Mouse (Mus musculus) heart, postnatal 36 days (tissue): ENCODE data around the gene Ddhd1. TPM values are rescaled to one million over a fixed set of nuclear protein-coding genes. Genes with fewer than 3 reads are reported as not detected.

Source experiments
- DNase-seq, 2 experiments: peaks; one replicate each; pipeline ENCODE4 v3.0.0; 2021 to 2022
- intact Hi-C: fragments of 180-260 bp; cut with DNase I; formaldehyde crosslinking; loops from one replicate; pipeline ENCODE4 v1.15.1; 2025
- total RNA-seq, 2 experiments: library from RNA; stranded (reverse); gene quantifications; 2 replicates each; pipeline ENCODE4 v1.2.3; 2021

Gene Ddhd1
- total RNA-seq, 2 experiments from 2014 or later, result 8.6 to 9.3 TPM

- intact Hi-C loops, result no loop called here
- no peak for DNase-seq
Measured at GRCm38 (mm10) chr14:45647632-45648031, 10.3 kb downstream of the Ddhd1 start.

- intact Hi-C loops, result no loop called here
- DNase-seq, result no peak
Measured at GRCm38 (mm10) chr14:45647175-45647574, 10.8 kb downstream of the Ddhd1 start.

GRCm38 (mm10) chr14:45644786-45645185 is 13.2 kb downstream of the Ddhd1 start:
- no peak for DNase-seq
- intact Hi-C loops, result no loop called here

- intact Hi-C loops, result no loop called here
Measured at GRCm38 (mm10) chr14:45644202-45644601, 13.7 kb downstream of the Ddhd1 start.

GRCm38 (mm10) chr14:45643461-45643860 is 14.5 kb downstream of the Ddhd1 start:
- intact Hi-C loops, result no loop called here
- no peak for DNase-seq

More at GRCm38 (mm10) chr14:45644202-45644601, 13.7 kb downstream of the Ddhd1 start:
- no peak for DNase-seq

- no peak for DNase-seq
- intact Hi-C loops, result no loop called here
Measured at GRCm38 (mm10) chr14:45642795-45643194, 15.1 kb downstream of the Ddhd1 start.

GRCm38 (mm10) chr14:45642217-45642616 is 15.7 kb downstream of the Ddhd1 start:
- DNase-seq, result no peak
- intact Hi-C loops, result no loop called here

- intact Hi-C loops, result no loop called here
- no peak for DNase-seq
Measured at GRCm38 (mm10) chr14:45638717-45639116, 19.2 kb downstream of the Ddhd1 start.

GRCm38 (mm10) chr14:45635496-45635895 is 22.4 kb downstream of the Ddhd1 start:
- intact Hi-C loops, result no loop called here
- no peak for DNase-seq

GRCm38 (mm10) chr14:45632756-45633537 is 25.0 kb downstream of the Ddhd1 start:
- intact Hi-C loops, result no loop called here
- DNase-seq, result no peak

GRCm38 (mm10) chr14:45630544-45630943 is 27.4 kb downstream of the Ddhd1 start:
- intact Hi-C loops, result no loop called here
- DNase-seq, result no peak

- intact Hi-C loops, result no loop called here
Measured at GRCm38 (mm10) chr14:45629938-45630337, 28.0 kb downstream of the Ddhd1 start.

GRCm38 (mm10) chr14:45618351-45618750 is 39.6 kb downstream of the Ddhd1 start:
- DNase-seq, result no peak
- intact Hi-C loops, result no loop called here

More at GRCm38 (mm10) chr14:45629938-45630337, 28.0 kb downstream of the Ddhd1 start:
- no peak for DNase-seq

- intact Hi-C loops, result no loop called here
- DNase-seq, result no peak
Measured at GRCm38 (mm10) chr14:45616526-45616925, 41.4 kb downstream of the Ddhd1 start.

- DNase-seq, result no peak
- intact Hi-C loops, result no loop called here
Measured at GRCm38 (mm10) chr14:45615776-45616175, 42.2 kb downstream of the Ddhd1 start.

GRCm38 (mm10) chr14:45614822-45615221 is 43.1 kb downstream of the Ddhd1 start:
- intact Hi-C loops, result no loop called here
- no peak for DNase-seq

GRCm38 (mm10) chr14:45614406-45614805 is 43.5 kb downstream of the Ddhd1 start:
- DNase-seq, result no peak
- intact Hi-C loops, result no loop called here

- no peak for DNase-seq
- intact Hi-C loops, result no loop called here
Measured at GRCm38 (mm10) chr14:45611654-45612053, 46.3 kb downstream of the Ddhd1 start.

- intact Hi-C loops, result loop anchor here (2.0 to 10.0 kb wide), 3 partner anchors 47 to 179 kb away; no protein-coding TSS in a partner anchor
- DNase-seq, result no peak
Measured at GRCm38 (mm10) chr14:45602002-45602401, 55.9 kb downstream of the Ddhd1 start.

GRCm38 (mm10) chr14:45600587-45600986 is 57.4 kb downstream of the Ddhd1 start:
- no peak for DNase-seq
- intact Hi-C loops, result loop anchor here (5.0 to 10.0 kb wide), 2 partner anchors 46 to 92 kb away; no protein-coding TSS in a partner anchor

GRCm38 (mm10) chr14:45597855-45598254 is 60.1 kb downstream of the Ddhd1 start:
- intact Hi-C loops, result no loop called here
- no peak for DNase-seq

- intact Hi-C loops, result loop anchor here (2.0 kb wide), 1 partner anchor 20 kb away; no protein-coding TSS in a partner anchor
- no peak for DNase-seq
Measured at GRCm38 (mm10) chr14:45593261-45593660, 64.7 kb downstream of the Ddhd1 start.
